Mouse (Mus musculus) ovary, postnatal 36 days (tissue): ENCODE results near the gene Hist2h2aa1.
"Not testable (repeated sequence)": the region's sequence is repeated elsewhere in the genome, so short reads cannot be mapped to it uniquely, and the experiment has no call there.

ENCODE experiments used
- DNase-seq: peaks from one replicate; pipeline ENCODE4 v3.0.0; 2022; ENCODE audit warnings: low spot score, mixed read lengths

Hist2h2aa1 gene

GRCm38 (mm10) chr3:96245003-96245886, at the start of gene Hist2h2aa1:
Hist2h2aa1 (plus strand) TSS chr3:96245497.
- peak; percentile 83 for DNase-seq

- DNase-seq = no peak
These were observed 49.5 kb upstream of the Hist2h2aa1 start for GRCm38 (mm10) chr3:96195616-96196313.

GRCm38 (mm10) chr3:96196437-96197128, 48.7 kb upstream of the Hist2h2aa1 start:
- DNase-seq = no peak

- peak; percentile 84 for DNase-seq
These were observed 48.1 kb upstream of the Hist2h2aa1 start for GRCm38 (mm10) chr3:96197129-96197749.

- DNase-seq = no peak
These were observed 47.1 kb upstream of the Hist2h2aa1 start for GRCm38 (mm10) chr3:96198181-96198580.

GRCm38 (mm10) chr3:96198601-96199251, 46.6 kb upstream of the Hist2h2aa1 start:
- DNase-seq = not testable (repeated sequence)

- no peak for DNase-seq
These were observed 45.6 kb upstream of the Hist2h2aa1 start for GRCm38 (mm10) chr3:96199731-96200130.

- no peak for DNase-seq
These were observed 37.5 kb upstream of the Hist2h2aa1 start for GRCm38 (mm10) chr3:96207819-96208218.

- DNase-seq = peak; percentile 41
These were observed 36.1 kb upstream of the Hist2h2aa1 start for GRCm38 (mm10) chr3:96209242-96209641.

GRCm38 (mm10) chr3:96219191-96219641, 26.1 kb upstream of the Hist2h2aa1 start:
- DNase-seq = no peak

- DNase-seq = peak; percentile 79
These were observed 25.6 kb upstream of the Hist2h2aa1 start, which contains the start of the genes Bola1 and Hist2h2ab for GRCm38 (mm10) chr3:96219661-96220130. Bola1 (minus strand) TSS chr3:96219709. Hist2h2ab (plus strand) TSS chr3:96219865.

GRCm38 (mm10) chr3:96220131-96220764, 25.0 kb upstream of the Hist2h2aa1 start:
- DNase-seq = not testable (repeated sequence)

GRCm38 (mm10) chr3:96220765-96221639, 24.3 kb upstream of the Hist2h2aa1 start, which contains the start of the genes Hist2h2ac and Hist2h2be:
Hist2h2ac (minus strand) TSS chr3:96220880.
Hist2h2be (plus strand) TSS chr3:96221119.
- DNase-seq = peak; percentile 79

GRCm38 (mm10) chr3:96221640-96222038, 23.7 kb upstream of the Hist2h2aa1 start:
- DNase-seq = peak; percentile 28

- no peak for DNase-seq
These were observed 22.5 kb upstream of the Hist2h2aa1 start for GRCm38 (mm10) chr3:96222774-96223173.

- DNase-seq = no peak
These were observed 19.9 kb upstream of the Hist2h2aa1 start for GRCm38 (mm10) chr3:96225421-96225820.

- no peak for DNase-seq
These were observed 18.3 kb upstream of the Hist2h2aa1 start for GRCm38 (mm10) chr3:96226695-96227648.

- no peak for DNase-seq
These were observed 16.5 kb upstream of the Hist2h2aa1 start for GRCm38 (mm10) chr3:96228828-96229227.
